Mouse (Mus musculus) limb, embryonic 14.5 days (tissue): ENCODE measurements around the gene Pnmal1. TPM values are rescaled to one million over a fixed set of nuclear protein-coding genes. Genes with fewer than 3 reads are reported as not detected.

ENCODE experiments used
- ATAC-seq: fragments of 200-750 bp; cut with Nextera tagmentation; 2 replicates; pipeline ENCODE4 v1.8.0; 2017; ENCODE audit warnings: low read depth, moderate number of reproducible peaks, moderate TSS enrichment; ENCODE audit not compliant: low FRiP score
- DNase-seq: peaks from one replicate; pipeline ENCODE4 v3.0.0-alpha.2; 2015; ENCODE audit warnings: low spot score
- H3K27ac ChIP-seq: fragments of 300-500 bp; sonication (generic); replicated peaks from 2 replicates; pipeline ENCODE4 v1.5.1; 2014; ENCODE audit warnings: low read depth, mild to moderate bottlenecking, low read length, moderate library complexity, mixed read lengths
- H3K27me3 ChIP-seq: fragments of 300-500 bp; sonication (generic); 2 replicates; pipeline ENCODE4 v1.6.1; 2014; ENCODE audit warnings: low read length, mixed read lengths; ENCODE audit not compliant: control insufficient read depth, insufficient read depth
- H3K36me3 ChIP-seq: fragments of 300-500 bp; sonication (generic); 2 replicates; pipeline ENCODE4 v1.6.1; 2014; ENCODE audit warnings: mild to moderate bottlenecking, low read length, moderate library complexity, mixed read lengths; ENCODE audit not compliant: control insufficient read depth, insufficient read depth
- H3K4me1 ChIP-seq: fragments of 300-500 bp; sonication (generic); 2 replicates; pipeline ENCODE4 v1.6.1; 2014; ENCODE audit warnings: antibody characterized with exemption, low read length, mixed read lengths; ENCODE audit not compliant: control insufficient read depth, insufficient read depth
- H3K4me2 ChIP-seq: fragments of 300-500 bp; sonication (generic); replicated peaks from 2 replicates; pipeline ENCODE4 v1.6.1; 2014; ENCODE audit warnings: low read depth, mild to moderate bottlenecking, low read length, moderate library complexity; ENCODE audit not compliant: severe bottlenecking
- H3K4me3 ChIP-seq: fragments of 300-500 bp; sonication (generic); replicated peaks from 2 replicates; pipeline ENCODE4 v1.5.1; 2014; ENCODE audit warnings: low read length
- H3K9ac ChIP-seq: fragments of 300-500 bp; sonication (generic); 2 replicates; pipeline ENCODE4 v1.6.1; 2014; ENCODE audit warnings: mild to moderate bottlenecking, low read depth, low read length, moderate library complexity; ENCODE audit not compliant: severe bottlenecking
- H3K9me3 ChIP-seq: fragments of 300-500 bp; sonication (generic); 2 replicates; pipeline ENCODE4 v1.6.1; 2016; ENCODE audit warnings: low read length; ENCODE audit not compliant: control insufficient read depth
- POLR2A ChIP-seq: fragments of 200-500 bp; IDR thresholded peaks from 2 replicates; pipeline ENCODE4 v1.8.0; 2012; ENCODE audit warnings: inconsistent platforms, mild to moderate bottlenecking, moderate library complexity, borderline replicate concordance; ENCODE audit not compliant: insufficient read depth, insufficient read length; ENCODE audit errors: extremely low read depth
- WGBS: fragments of 180-500 bp; shearing (Covaris S2); extraction: QIAGEN DNeasy Blood & Tissue Kit; methylation state at CpG from one replicate; pipeline ENCODE4 v1.1.7; 2014; 5-methylcytosine and 5-hydroxymethylcytosine counted together
- polyA plus RNA-seq, 2 experiments: library from polyadenylated mRNA; depleted of rRNA in 1 of 2; stranded (reverse) in 1 of 2; unstranded in 1 of 2; fragments of >200 nt; fragmentation: Nextera tagmentation in 1 of 2; extraction: Ambion mirVana in 1 of 2; gene quantifications; 2 replicates each; pipeline versions ENCODE4 v1.2.1 to v1.2.3; 2012 to 2014

Pnmal1 gene
- polyA plus RNA-seq, 2 experiments = 0.43 to 0.49 TPM

DNA sequence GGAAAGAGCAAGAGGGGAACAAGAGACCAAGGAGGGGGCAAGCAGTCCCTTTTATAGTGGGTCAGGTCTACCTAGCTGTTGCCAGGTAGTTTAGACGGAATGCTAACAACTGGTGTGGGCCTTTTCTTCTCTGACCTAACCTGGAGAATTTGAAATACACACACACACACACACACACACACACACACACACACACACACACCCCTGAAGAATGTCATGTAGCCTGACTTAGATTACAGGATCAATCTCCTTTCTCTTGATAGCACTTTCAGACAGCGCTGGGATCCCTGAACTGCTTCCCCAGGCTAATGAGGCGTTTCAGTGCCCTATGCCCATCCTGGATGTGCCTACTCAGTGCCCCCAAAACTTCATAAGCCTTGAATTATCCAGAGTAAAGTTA, 19.1 kb downstream of the Pnmal1 start:
- peaks cover 23% of the 10 kb centered on the region for H3K4me1 ChIP-seq
- 91% methylated on average over 3 of the region's 3 CpGs for WGBS

DNA sequence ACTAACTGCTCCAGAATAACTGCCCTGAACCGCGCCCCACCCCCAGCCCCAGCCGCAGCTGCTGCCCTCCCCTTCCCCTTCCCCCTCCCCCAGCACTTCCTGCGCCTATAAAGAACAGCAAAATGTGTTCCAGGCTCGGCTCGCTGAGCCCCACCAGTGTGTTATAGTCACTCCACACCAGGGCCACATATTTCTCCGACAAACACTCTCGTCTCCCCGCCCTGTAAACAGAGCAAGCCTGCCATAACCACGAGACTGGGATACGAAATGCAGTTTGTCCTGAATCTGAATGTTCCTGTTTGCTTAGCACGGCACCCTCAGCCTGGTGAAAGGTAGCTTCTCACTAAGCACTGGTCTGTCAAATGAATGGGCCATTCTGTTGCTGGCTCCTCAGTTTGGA, 20.9 kb downstream of the Pnmal1 start:
- Histone ChIP-seq H3K27me3 (no peaks in the 10 kb centered on the region), H3K9me3 (no peaks in the 10 kb centered on the region), H3K4me2 (peak overlapping the region; percentile 41), H3K4me1 (peaks cover 23% of the 10 kb centered on the region), H3K36me3 (no peaks in the 10 kb centered on the region), H3K4me3 (peak overlapping the region; percentile 20; the same call in 1 of the 2 replicates), H3K9ac (0 out of 2 replicates have a peak overlapping the region, but pooled peaks have one; percentile 14), H3K27ac (peak overlapping the region; percentile 88)
- WGBS = under 1% methylated on average over 11 of the region's 12 CpGs
- peak; percentile 71 for DNase-seq
- peak; percentile 84 for ATAC-seq
- TF ChIP-seq POLR2A = no peak

More for the DNA sequence above, 19.1 kb downstream of the Pnmal1 start:
- H3K9ac ChIP-seq = no peak overlapping the region
- no peak overlapping the region for H3K4me2 ChIP-seq
- DNase-seq = no peak
- no peak overlapping the region for H3K27ac ChIP-seq
- no peak overlapping the region for H3K4me3 ChIP-seq
- no peak for TF ChIP-seq POLR2A
- no peak for ATAC-seq
- H3K9me3 ChIP-seq = no peaks in the 10 kb centered on the region
- no peaks in the 10 kb centered on the region for H3K36me3 ChIP-seq
- H3K27me3 ChIP-seq = no peaks in the 10 kb centered on the region

- H3K4me1 ChIP-seq = peaks cover 31% of the 10 kb centered on the region
- ATAC-seq (peak; percentile 23; the same call in 1 of the 2 replicates), DNase-seq (peak; percentile 26)
- 0 out of 2 replicates have a peak within 1 kb of the TSS, but pooled peaks have one; percentile 25 for H3K9ac ChIP-seq
- peak within 1 kb of the TSS; percentile 39 for H3K4me2 ChIP-seq
- no peaks in the 10 kb centered on the region for H3K27me3 ChIP-seq
- H3K36me3 ChIP-seq = no peaks in the 10 kb centered on the region
- H3K9me3 ChIP-seq = no peaks in the 10 kb centered on the region
- H3K4me3 ChIP-seq = peak within 1 kb of the TSS; percentile 14; the same call in 1 of the 2 replicates
- TF ChIP-seq POLR2A = no peak
- whole genome bisulfite sequencing = 22% methylated on average over 26 of the region's 26 CpGs
- H3K27ac ChIP-seq = no peak within 1 kb of the TSS
These were observed 23.5 kb downstream of the Pnmal1 start, which contains the start of gene Gm42372 for GRCm38 (mm10) chr7:16982859-16983568. Gm42372 (plus strand) TSS chr7:16983086.

GRCm38 (mm10) chr7:16987541-16988149, 28.2 kb downstream of the Pnmal1 start:
- Histone ChIP-seq H3K4me2 (no peak overlapping the region), H3K9me3 (no peaks in the 10 kb centered on the region), H3K36me3 (no peaks in the 10 kb centered on the region), H3K27ac (0 out of 2 replicates have a peak overlapping the region, but pooled peaks have one; percentile 26), H3K27me3 (no peaks in the 10 kb centered on the region), H3K9ac (no peak overlapping the region), H3K4me3 (no peak overlapping the region), H3K4me1 (peaks cover 37% of the 10 kb centered on the region)
- no peak for ATAC-seq
- TF ChIP-seq POLR2A = no peak
- no peak for DNase-seq
- WGBS = 25% methylated on average over 7 of the region's 7 CpGs

GRCm38 (mm10) chr7:16988405-16988804, 28.9 kb downstream of the Pnmal1 start:
- Histone ChIP-seq H3K4me1 (peaks cover 35% of the 10 kb centered on the region), H3K27ac (no peak overlapping the region), H3K4me3 (no peak overlapping the region), H3K4me2 (no peak overlapping the region), H3K27me3 (no peaks in the 10 kb centered on the region), H3K9me3 (no peaks in the 10 kb centered on the region), H3K36me3 (no peaks in the 10 kb centered on the region), H3K9ac (no peak overlapping the region)
- ATAC-seq (peak; percentile 42), DNase-seq (peak; percentile 80)
- no peak for TF ChIP-seq POLR2A
- 25% methylated on average over 3 of the region's 3 CpGs for WGBS
